Mouse (Mus musculus) hindbrain, postnatal 0 days (tissue): ENCODE measurements at regions not wholly inside any gene's neighbourhood (a gene's known extent, or its start where the extent isn't known, plus 50 kb on each side); places are given as distances from the start of the nearest gene placed in this dataset.

Source experiments
- ATAC-seq: fragments of 200-750 bp; cut with Nextera tagmentation; 2 replicates; pipeline ENCODE4 v1.8.0; 2017; ENCODE audit warnings: mild to moderate bottlenecking, moderate TSS enrichment, moderate library complexity
- DNase-seq: peaks from one replicate; pipeline ENCODE4 v3.0.0-alpha.2; 2015; ENCODE audit warnings: low spot score
- H3K27ac ChIP-seq: fragments of 300-500 bp; sonication (generic); 2 replicates; pipeline ENCODE4 v1.5.1; 2014; ENCODE audit warnings: mild to moderate bottlenecking
- H3K27me3 ChIP-seq: fragments of 300-500 bp; sonication (generic); 2 replicates; pipeline ENCODE4 v1.6.1; 2014; ENCODE audit warnings: low read length, mixed read lengths; ENCODE audit not compliant: insufficient read depth
- H3K36me3 ChIP-seq: fragments of 300-500 bp; sonication (generic); 2 replicates; pipeline ENCODE4 v1.6.1; 2014; ENCODE audit warnings: low read length, mixed read lengths; ENCODE audit not compliant: insufficient read depth
- H3K4me1 ChIP-seq: fragments of 300-500 bp; sonication (generic); 2 replicates; pipeline ENCODE4 v1.6.1; 2014; ENCODE audit warnings: antibody characterized with exemption, low read length, mixed read lengths; ENCODE audit not compliant: insufficient read depth
- H3K4me2 ChIP-seq: fragments of 300-500 bp; sonication (generic); 2 replicates; pipeline ENCODE4 v1.6.1; 2014; ENCODE audit warnings: low read depth, mild to moderate bottlenecking, low read length, moderate library complexity, mixed read lengths
- H3K4me3 ChIP-seq: fragments of 300-500 bp; sonication (generic); 2 replicates; pipeline ENCODE4 v1.5.1; 2014; ENCODE audit warnings: low read length
- H3K9ac ChIP-seq: fragments of 300-500 bp; sonication (generic); replicated peaks from 2 replicates; pipeline ENCODE4 v1.6.1; 2014; ENCODE audit warnings: mild to moderate bottlenecking, low read length, moderate library complexity, mixed read lengths
- H3K9me3 ChIP-seq: fragments of 300-500 bp; sonication (generic); 2 replicates; pipeline ENCODE4 v1.6.1; 2016; ENCODE audit warnings: low read length, mixed read lengths
- CTCF ChIP-seq: IDR thresholded peaks from 2 replicates; pipeline ENCODE4 v1.5.1; 2016; ENCODE audit warnings: antibody characterized with exemption, control low read depth, low read depth
- whole genome bisulfite sequencing: fragments of 180-500 bp; shearing (Covaris S2); extraction: QIAGEN DNeasy Blood & Tissue Kit; methylation state at CpG from one replicate; pipeline ENCODE4 v1.1.7; 2014; 5-methylcytosine and 5-hydroxymethylcytosine counted together

GRCm38 (mm10) chr4:80002738-80003635 is 830.9 kb upstream of the Tyrp1 start:
- Histone ChIP-seq H3K4me3 (no peak overlapping the region), H3K27me3 (no peaks in the 10 kb centered on the region), H3K36me3 (no peaks in the 10 kb centered on the region), H3K9ac (no peak overlapping the region), H3K4me1 (no peaks in the 10 kb centered on the region), H3K27ac (no peak overlapping the region), H3K4me2 (no peak overlapping the region), H3K9me3 (no peaks in the 10 kb centered on the region)
- ATAC-seq, result peak; percentile 100
- 89% methylated on average over 14 of the region's 14 CpGs for WGBS
- no peak for TF ChIP-seq CTCF
- no peak for DNase-seq

- H3K4me2 ChIP-seq, result no peak overlapping the region
- no peaks in the 10 kb centered on the region for H3K27me3 ChIP-seq
- H3K4me1 ChIP-seq, result no peaks in the 10 kb centered on the region
- H3K4me3 ChIP-seq, result no peak overlapping the region
- ATAC-seq (peak; percentile 94), DNase-seq (no peak)
- H3K36me3 ChIP-seq, result no peaks in the 10 kb centered on the region
- TF ChIP-seq CTCF, result no peak
- no peak overlapping the region for H3K27ac ChIP-seq
- no peak overlapping the region for H3K9ac ChIP-seq
- WGBS, result 86% methylated on average over 13 of the region's 13 CpGs
- H3K9me3 ChIP-seq, result no peaks in the 10 kb centered on the region
Measured at GRCm38 (mm10) chr4:80003636-80004365, 830.1 kb upstream of the Tyrp1 start.

GRCm38 (mm10) chr4:80004366-80004700 is 829.6 kb upstream of the Tyrp1 start:
- Histone ChIP-seq H3K4me3 (no peak overlapping the region), H3K9me3 (no peaks in the 10 kb centered on the region), H3K4me1 (no peaks in the 10 kb centered on the region), H3K27me3 (no peaks in the 10 kb centered on the region), H3K9ac (no peak overlapping the region), H3K4me2 (no peak overlapping the region), H3K27ac (no peak overlapping the region), H3K36me3 (no peaks in the 10 kb centered on the region)
- no peak for TF ChIP-seq CTCF
- WGBS, result 90% methylated on average over 4 of the region's 4 CpGs
- no peak for ATAC-seq
- DNase-seq, result no peak

GRCm38 (mm10) chr4:80004788-80005187 is 829.1 kb upstream of the Tyrp1 start:
- DNase-seq (no peak), ATAC-seq (no peak)
- no peak for TF ChIP-seq CTCF
- H3K9me3 ChIP-seq, result no peaks in the 10 kb centered on the region
- H3K4me3 ChIP-seq, result no peak overlapping the region
- no peak overlapping the region for H3K9ac ChIP-seq
- H3K27me3 ChIP-seq, result no peaks in the 10 kb centered on the region
- 90% methylated on average over 4 of the region's 4 CpGs for WGBS
- no peak overlapping the region for H3K4me2 ChIP-seq
- no peaks in the 10 kb centered on the region for H3K36me3 ChIP-seq
- no peak overlapping the region for H3K27ac ChIP-seq
- H3K4me1 ChIP-seq, result no peaks in the 10 kb centered on the region

GRCm38 (mm10) chr4:80027876-80028275 is 806.0 kb upstream of the Tyrp1 start:
- 70% methylated on average over 3 of the region's 3 CpGs for WGBS
- no peak overlapping the region for H3K4me2 ChIP-seq
- H3K4me1 ChIP-seq, result no peaks in the 10 kb centered on the region
- H3K4me3 ChIP-seq, result no peak overlapping the region
- ATAC-seq, result no peak
- H3K9ac ChIP-seq, result no peak overlapping the region
- no peak overlapping the region for H3K27ac ChIP-seq
- H3K36me3 ChIP-seq, result no peaks in the 10 kb centered on the region
- no peak for TF ChIP-seq CTCF
- no peaks in the 10 kb centered on the region for H3K9me3 ChIP-seq
- DNase-seq, result no peak
- no peaks in the 10 kb centered on the region for H3K27me3 ChIP-seq

- no peak overlapping the region for H3K9ac ChIP-seq
- H3K4me1 ChIP-seq, result no peaks in the 10 kb centered on the region
- H3K27ac ChIP-seq, result no peak overlapping the region
- 59% methylated on average over 6 of the region's 6 CpGs for WGBS
- ATAC-seq, result peak; percentile 86
- peak; percentile 23 for DNase-seq
- no peaks in the 10 kb centered on the region for H3K27me3 ChIP-seq
- H3K4me2 ChIP-seq, result no peak overlapping the region
- H3K9me3 ChIP-seq, result no peaks in the 10 kb centered on the region
- no peaks in the 10 kb centered on the region for H3K36me3 ChIP-seq
- TF ChIP-seq CTCF, result no peak
- H3K4me3 ChIP-seq, result no peak overlapping the region
Measured at GRCm38 (mm10) chr4:80047956-80048355, 786.0 kb upstream of the Tyrp1 start.
